Mouse (Mus musculus): Measurements from ENCODE around the gene 3830406C13Rik. TPM values are rescaled to one million over a fixed set of nuclear protein-coding genes. Genes with fewer than 3 reads are reported as not detected.

Gene 3830406C13Rik
- polyA plus RNA-seq, 1 experiment from 2014 or later: 20.4 TPM

- 4% methylated on average over 24 of the region's 24 CpGs for WGBS (ENCODE audit: insufficient replicate concordance)
These were observed 58.0 kb downstream of the 3830406C13Rik start for GRCm38 (mm10) chr14:12341789-12342457.

GRCm38 (mm10) chr14:12342458-12343131 is 58.6 kb downstream of the 3830406C13Rik start:
- no peak overlapping the region for H3K9ac ChIP-seq (replicated peaks)
- 4% methylated on average over 23 of the region's 23 CpGs for WGBS (ENCODE audit: insufficient replicate concordance)
- no peak for DNase-seq
- H3K4me3 ChIP-seq (ENCODE audit: low read depth, low read length): no peak overlapping the region
- no peak overlapping the region for H3K4me2 ChIP-seq (ENCODE audit: low read depth, low read length)
- no peak for ATAC-seq
- H3K27ac ChIP-seq (ENCODE audit: low read depth): no peak overlapping the region
- no peaks in the 10 kb centered on the region for H3K36me3 ChIP-seq (replicated peaks; ENCODE audit: insufficient read depth, low read length)
- H3K9me3 ChIP-seq (ENCODE audit: low read length): no peaks in the 10 kb centered on the region
- H3K4me1 ChIP-seq (ENCODE audit: insufficient read depth): no peaks in the 10 kb centered on the region
- H3K27me3 ChIP-seq (ENCODE audit: insufficient read depth, low read length): peaks cover 100% of the 10 kb centered on the region
- TF ChIP-seq EP300 (IDR thresholded peaks at IDR 0.05; ENCODE audit: low read depth) (no peak), CTCF (IDR thresholded peaks at IDR 0.05; ENCODE audit: low read depth) (no peak)

More at GRCm38 (mm10) chr14:12341789-12342457, 58.0 kb downstream of the 3830406C13Rik start:
- no peak for TF ChIP-seq EP300 (IDR thresholded peaks at IDR 0.05; ENCODE audit: low read depth)
- TF ChIP-seq CTCF (IDR thresholded peaks at IDR 0.05; ENCODE audit: low read depth): no peak
- no peak overlapping the region for H3K4me2 ChIP-seq (ENCODE audit: low read depth, low read length)
- no peaks in the 10 kb centered on the region for H3K9me3 ChIP-seq (ENCODE audit: low read length)
- no peak for ATAC-seq
- no peak overlapping the region for H3K4me3 ChIP-seq (ENCODE audit: low read depth, low read length)
- no peak for DNase-seq
- H3K27ac ChIP-seq (ENCODE audit: low read depth): no peak overlapping the region
- no peak overlapping the region for H3K9ac ChIP-seq (replicated peaks)
- no peaks in the 10 kb centered on the region for H3K36me3 ChIP-seq (replicated peaks; ENCODE audit: insufficient read depth, low read length)
- no peaks in the 10 kb centered on the region for H3K4me1 ChIP-seq (ENCODE audit: insufficient read depth)
- peaks cover 100% of the 10 kb centered on the region for H3K27me3 ChIP-seq (ENCODE audit: insufficient read depth, low read length)

GRCm38 (mm10) chr14:12343451-12343941 is 59.5 kb downstream of the 3830406C13Rik start:
- TF ChIP-seq EP300 (IDR thresholded peaks at IDR 0.05; ENCODE audit: low read depth) (no peak), CTCF (IDR thresholded peaks at IDR 0.05; ENCODE audit: low read depth) (no peak)
- Histone ChIP-seq H3K4me2 (ENCODE audit: low read depth, low read length) (no peak overlapping the region), H3K9me3 (ENCODE audit: low read length) (no peaks in the 10 kb centered on the region), H3K4me3 (ENCODE audit: low read depth, low read length) (no peak overlapping the region), H3K36me3 (replicated peaks; ENCODE audit: insufficient read depth, low read length) (no peaks in the 10 kb centered on the region), H3K9ac (replicated peaks) (no peak overlapping the region), H3K4me1 (ENCODE audit: insufficient read depth) (no peaks in the 10 kb centered on the region), H3K27me3 (ENCODE audit: insufficient read depth, low read length) (peaks cover 100% of the 10 kb centered on the region), H3K27ac (ENCODE audit: low read depth) (no peak overlapping the region)
- DNase-seq (no peak), ATAC-seq (no peak)
- WGBS (ENCODE audit: insufficient replicate concordance): 3% methylated on average over 20 of the region's 20 CpGs

- Histone ChIP-seq H3K9ac (replicated peaks) (no peak overlapping the region), H3K36me3 (replicated peaks; ENCODE audit: insufficient read depth, low read length) (no peaks in the 10 kb centered on the region), H3K4me2 (ENCODE audit: low read depth, low read length) (no peak overlapping the region), H3K27me3 (ENCODE audit: insufficient read depth, low read length) (peaks cover 100% of the 10 kb centered on the region), H3K4me1 (ENCODE audit: insufficient read depth) (no peaks in the 10 kb centered on the region), H3K9me3 (ENCODE audit: low read length) (no peaks in the 10 kb centered on the region), H3K27ac (ENCODE audit: low read depth) (no peak overlapping the region), H3K4me3 (ENCODE audit: low read depth, low read length) (no peak overlapping the region)
- TF ChIP-seq CTCF (IDR thresholded peaks at IDR 0.05; ENCODE audit: low read depth) (no peak), EP300 (IDR thresholded peaks at IDR 0.05; ENCODE audit: low read depth) (no peak)
- 5% methylated on average over 24 of the region's 24 CpGs for WGBS (ENCODE audit: insufficient replicate concordance)
- ATAC-seq (no peak), DNase-seq (no peak)
These were observed 60.2 kb downstream of the 3830406C13Rik start for GRCm38 (mm10) chr14:12344061-12344745.

- no peak overlapping the region for H3K9ac ChIP-seq (replicated peaks)
- no peak for DNase-seq
- no peak overlapping the region for H3K4me3 ChIP-seq (ENCODE audit: low read depth, low read length)
- WGBS (ENCODE audit: insufficient replicate concordance): 1% methylated on average over 39 of the region's 39 CpGs
- H3K4me2 ChIP-seq (ENCODE audit: low read depth, low read length): no peak overlapping the region
- no peak overlapping the region for H3K27ac ChIP-seq (ENCODE audit: low read depth)
- no peak for TF ChIP-seq CTCF (IDR thresholded peaks at IDR 0.05; ENCODE audit: low read depth)
- no peak for TF ChIP-seq EP300 (IDR thresholded peaks at IDR 0.05; ENCODE audit: low read depth)
- peaks cover 100% of the 10 kb centered on the region for H3K27me3 ChIP-seq (ENCODE audit: insufficient read depth, low read length)
- no peaks in the 10 kb centered on the region for H3K9me3 ChIP-seq (ENCODE audit: low read length)
- H3K36me3 ChIP-seq (replicated peaks; ENCODE audit: insufficient read depth, low read length): no peaks in the 10 kb centered on the region
- ATAC-seq: no peak
- no peaks in the 10 kb centered on the region for H3K4me1 ChIP-seq (ENCODE audit: insufficient read depth)
These were observed 60.8 kb downstream of the 3830406C13Rik start for GRCm38 (mm10) chr14:12344746-12345240.
